In the genomic region with DNA sequence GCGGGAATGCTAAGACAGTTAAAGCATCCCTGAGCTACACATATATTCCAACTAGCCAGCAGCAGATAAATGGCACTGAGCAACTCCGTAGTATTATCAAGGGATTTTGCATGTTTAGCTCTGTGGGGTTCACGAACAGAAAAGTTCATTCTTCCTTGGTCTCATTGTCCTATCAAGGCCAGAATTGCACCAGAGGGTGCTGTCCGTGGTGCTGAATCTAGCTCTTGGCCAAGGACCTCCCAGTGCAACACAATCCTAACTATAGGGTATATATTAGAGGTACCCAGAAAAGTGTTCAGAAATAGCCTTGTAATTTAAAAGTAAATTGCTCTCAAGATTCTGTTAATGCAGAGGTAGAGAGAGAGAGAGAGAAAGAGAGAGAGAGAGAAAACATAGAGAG, we compare ENCODE assay signal across 8 mouse cellular contexts.
DNase-seq lines count a peak whose midpoint lies in the region; TF ChIP-seq lines count a peak whose summit lies in the region.

No protein-coding gene starts in this region.

- H3K4me3 ChIP-seq in left cerebral cortex, adult 2 months = no peak overlapping the region
- H3K4me3 ChIP-seq in layer of hippocampus, adult 2 months = no peak overlapping the region

- TF ChIP-seq CTCF in left cerebral cortex, adult 2 months (IDR thresholded peaks at IDR 0.05) = no peak
- TF ChIP-seq CTCF in layer of hippocampus, adult 2 months (conservative IDR thresholded peaks at IDR 0.05) = no peak

- H3K27ac ChIP-seq in left cerebral cortex, adult 2 months = no peak overlapping the region
- H3K27ac ChIP-seq in layer of hippocampus, adult 2 months = no peak overlapping the region

- intact Hi-C loops in left cerebral cortex, adult 2 months (cut with DNase I) = no loop called here

- DNase-seq in heart, adult 11 months = peak; percentile 85
- no peak for DNase-seq in heart, adult 9 months (ENCODE audit: low spot score in 2 of 2)
- peak; percentile 35 for DNase-seq in A20 (ENCODE audit: low read depth, low spot score)
- DNase-seq in adrenal gland, postnatal 25 days = peak; percentile 63
- peak; percentile 89 for DNase-seq in kidney, postnatal 4 days
- DNase-seq in ovary, postnatal 10 days (ENCODE audit: low spot score) = peak; percentile 23
- no peak for DNase-seq in left cerebral cortex, adult 2 months (ENCODE audit: extremely low spot score in 1 of 2, low spot score in 2 of 2)
- DNase-seq in layer of hippocampus, adult 2 months (ENCODE audit: low spot score in 2 of 2) = no peak

Comparison
In these comparisons a context has a peak if more than half of its experiments do, and no peak if none do; other contexts are left out.
1. DNase-seq: peak in heart, adult 11 months (single experiment), A20 (single experiment), adrenal gland, postnatal 25 days (single experiment), kidney, postnatal 4 days (2 of 2) and ovary, postnatal 10 days (single experiment); none in heart, adult 9 months (0 of 2), left cerebral cortex, adult 2 months (0 of 2) and layer of hippocampus, adult 2 months (0 of 2).